Mouse (Mus musculus) frontal cortex, adult 2 months (tissue): ENCODE results near the gene Stoml3. TPM values are rescaled to one million over a fixed set of nuclear protein-coding genes. Genes with fewer than 3 reads are reported as not detected.

ENCODE experiments used
- DNase-seq, 2 experiments: peaks; one replicate each; pipeline ENCODE4 v3.0.0; 2022; ENCODE audit warnings: low spot score in 1 of 2; ENCODE audit errors: extremely low spot score in 1 of 2
- polyA plus RNA-seq: library from polyadenylated mRNA; depleted of rRNA; stranded (reverse); fragments of >200 nt; gene quantifications from 2 replicates; pipeline ENCODE4 v1.2.3, GENCODE M21; 2012

The Stoml3 gene
- polyA plus RNA-seq, 1 experiment = 12.9 TPM

DNA sequence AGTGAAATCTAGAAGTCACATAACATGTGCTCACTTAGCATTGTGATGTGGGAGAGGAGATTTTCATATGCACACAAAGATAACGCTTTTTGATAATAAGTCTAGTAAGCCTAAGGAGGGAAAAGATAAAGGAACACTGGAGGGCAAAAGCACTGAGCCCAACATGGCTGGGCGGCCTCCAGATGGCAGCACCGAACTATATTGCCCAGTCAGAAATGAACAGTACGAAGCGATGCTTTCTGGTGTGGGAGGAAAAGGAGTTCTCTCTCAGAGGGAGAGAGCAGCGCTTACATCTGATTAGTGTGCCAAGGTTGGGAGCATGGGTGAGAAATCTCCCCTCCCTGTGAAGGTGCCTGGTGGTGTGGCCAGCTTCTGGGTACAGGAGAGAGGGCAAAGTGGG is 12.6 kb upstream of the Stoml3 start:
- peak in 1 of 2 experiments; percentile 48 for DNase-seq

DNA sequence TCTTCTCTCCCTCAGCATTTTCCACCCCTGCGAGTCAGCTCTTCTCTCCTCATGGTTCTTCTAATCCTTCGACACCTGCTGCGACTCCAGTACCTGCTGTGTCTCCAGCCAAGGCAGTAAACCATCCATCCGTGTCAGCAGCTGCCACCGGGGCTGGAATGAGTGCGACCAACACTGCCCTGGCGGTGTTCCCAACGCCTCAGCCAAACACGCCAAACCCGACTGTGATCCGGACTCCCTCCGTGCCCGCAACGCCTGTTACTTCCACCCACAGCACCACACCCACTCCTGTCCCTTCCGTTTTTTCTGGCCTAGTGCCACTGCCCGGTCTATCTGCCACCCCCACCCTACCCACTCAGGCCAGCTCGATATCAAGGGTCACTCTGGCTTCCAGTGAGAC is 11.0 kb upstream of the Stoml3 start:
- DNase-seq = no peak

GRCm38 (mm10) chr3:53478419-53479046 is 9.9 kb upstream of the Stoml3 start:
- no peak for DNase-seq

DNA sequence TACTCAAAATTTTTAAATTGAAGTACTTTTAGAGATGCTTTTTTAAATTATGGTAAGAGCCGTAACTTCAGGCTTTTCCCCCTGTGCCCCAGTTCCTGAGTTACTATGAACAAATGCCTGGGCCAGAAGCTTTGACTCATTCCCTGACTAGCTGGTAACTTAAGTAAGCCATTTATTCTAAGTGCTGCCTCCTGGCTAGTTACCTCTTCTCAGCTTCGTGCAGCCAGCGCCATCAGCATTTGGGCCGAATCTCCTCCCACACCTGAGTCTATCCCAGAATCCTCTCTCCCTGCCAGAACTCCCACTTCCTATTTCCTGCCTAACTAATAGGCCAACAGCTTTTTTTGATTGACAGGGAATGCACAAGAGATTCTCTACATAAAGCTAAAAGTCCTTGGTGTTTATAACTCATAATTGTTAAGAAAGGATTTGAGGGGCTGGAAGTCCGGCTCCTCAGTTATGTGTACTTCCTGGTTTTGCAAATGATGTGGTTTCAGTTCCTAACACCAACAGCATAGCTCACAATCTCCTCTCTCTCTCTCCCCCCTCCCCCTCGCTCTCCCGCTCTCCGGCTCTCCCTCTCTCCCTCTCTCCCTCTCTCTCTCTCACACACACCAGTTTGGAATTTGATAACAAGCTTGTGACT is 4.9 kb upstream of the Stoml3 start:
- DNase-seq = no peak

GRCm38 (mm10) chr3:53486561-53486960 is 1.9 kb upstream of the Stoml3 start:
- no peak for DNase-seq

GRCm38 (mm10) chr3:53486996-53487576 is 1.4 kb upstream of the Stoml3 start:
- no peak for DNase-seq

- DNase-seq = no peak
These were observed 10.0 kb downstream of the Stoml3 start for GRCm38 (mm10) chr3:53498351-53498905.

DNA sequence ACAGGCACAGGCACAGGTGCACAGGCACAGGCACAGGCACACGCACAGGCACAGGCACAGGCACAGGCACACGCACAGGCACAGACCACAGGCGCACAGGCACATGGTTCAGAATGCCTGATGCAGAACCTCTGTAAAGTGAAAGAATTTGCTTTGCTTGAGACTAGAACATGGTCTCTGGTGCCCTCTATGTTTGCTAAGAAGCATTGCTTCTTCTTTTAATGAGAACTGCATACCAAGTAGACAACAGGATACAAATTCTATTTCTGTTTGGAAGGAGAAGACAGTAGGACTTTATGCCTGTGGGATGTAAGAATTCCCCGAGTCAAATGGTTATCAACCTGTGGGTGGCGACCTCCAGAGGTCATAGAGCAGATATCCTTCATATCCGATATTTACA is 14.0 kb downstream of the Stoml3 start:
- DNase-seq = peak in 1 of 2 experiments; percentile 13

DNA sequence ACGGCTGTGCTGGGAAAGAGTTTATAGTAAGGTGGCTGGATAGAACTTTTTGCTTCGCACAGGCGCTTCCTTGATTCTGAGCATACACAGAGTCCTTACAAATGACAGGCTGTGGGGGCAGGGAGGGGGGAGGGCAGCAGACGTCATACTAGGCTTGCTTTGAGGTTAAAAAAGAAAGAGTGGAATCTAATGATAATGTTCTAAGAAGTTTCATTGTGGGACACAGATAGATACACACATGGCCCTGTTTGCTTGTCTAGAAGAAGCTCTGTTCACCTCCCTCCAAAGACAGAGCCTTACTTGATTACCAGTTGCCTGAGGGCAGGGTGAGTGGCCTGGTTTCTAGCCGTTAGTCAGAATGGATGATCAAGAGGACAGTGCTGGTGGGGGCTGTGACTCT is 24.6 kb downstream of the Stoml3 start:
- DNase-seq = no peak

DNA sequence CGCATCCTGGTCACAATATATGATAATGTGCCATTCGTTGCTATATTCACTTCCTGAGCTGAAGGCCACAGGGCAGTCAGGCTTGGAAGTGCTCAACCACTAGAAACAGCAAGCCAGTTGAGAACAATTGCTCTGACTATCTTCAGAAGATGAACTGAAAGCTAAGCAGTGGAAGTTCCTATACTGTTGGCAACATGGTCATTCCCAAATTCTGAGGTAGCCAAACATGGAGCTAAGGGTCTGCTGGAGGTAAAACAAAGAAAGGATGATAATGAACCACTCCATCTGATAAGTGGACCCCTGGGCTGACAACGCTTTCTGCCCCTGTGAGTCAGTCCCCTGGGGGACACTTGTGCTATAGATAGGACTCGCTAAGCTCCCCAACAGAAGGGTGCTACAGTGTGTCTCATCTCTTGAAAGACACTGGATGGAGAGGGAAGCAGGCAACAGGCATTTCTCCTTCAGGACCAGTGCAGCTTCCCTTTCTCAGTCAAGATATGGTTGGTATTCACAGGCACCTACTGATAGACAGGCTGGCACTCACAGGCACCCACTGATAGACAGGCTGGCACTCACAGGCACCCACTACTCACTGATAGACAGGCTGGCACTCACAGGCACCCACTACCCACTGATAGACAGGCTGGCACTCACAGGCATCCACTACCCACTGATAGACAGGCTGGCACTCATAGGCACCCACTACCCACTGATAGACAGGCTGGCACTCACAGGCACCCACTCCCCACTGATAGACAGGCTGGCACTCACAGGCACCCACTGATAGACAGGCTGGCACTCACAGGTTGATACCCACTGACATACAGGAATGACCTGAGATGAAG is 26.0 kb downstream of the Stoml3 start:
- DNase-seq = no peak

GRCm38 (mm10) chr3:53522794-53523193 is 34.3 kb downstream of the Stoml3 start:
- DNase-seq = peak in 1 of 2 experiments; percentile 17

GRCm38 (mm10) chr3:53525737-53526136 is 37.3 kb downstream of the Stoml3 start:
- peak; percentile 73 to 93 for DNase-seq

DNA sequence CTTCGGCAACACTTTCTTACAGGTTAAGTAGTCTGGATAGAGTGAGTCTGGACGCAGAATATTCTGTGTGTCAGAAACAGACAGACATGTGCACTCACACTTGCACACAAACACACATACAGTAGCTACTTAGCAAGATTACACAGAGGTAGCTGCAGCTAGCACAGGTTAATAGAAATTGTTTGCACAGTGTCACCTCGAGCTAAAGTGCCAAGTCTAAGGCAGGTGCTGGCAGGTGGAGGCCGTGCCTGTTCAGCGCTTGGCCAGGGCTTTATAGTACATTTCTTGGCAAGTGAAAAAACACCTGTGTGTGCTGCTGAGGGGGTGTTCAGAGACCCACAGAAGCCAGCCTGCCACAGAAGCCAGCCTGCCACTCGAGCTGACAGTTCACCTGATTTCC is 41.9 kb downstream of the Stoml3 start:
- DNase-seq = no peak

GRCm38 (mm10) chr3:53532091-53532490 is 43.6 kb downstream of the Stoml3 start:
- DNase-seq = no peak

DNA sequence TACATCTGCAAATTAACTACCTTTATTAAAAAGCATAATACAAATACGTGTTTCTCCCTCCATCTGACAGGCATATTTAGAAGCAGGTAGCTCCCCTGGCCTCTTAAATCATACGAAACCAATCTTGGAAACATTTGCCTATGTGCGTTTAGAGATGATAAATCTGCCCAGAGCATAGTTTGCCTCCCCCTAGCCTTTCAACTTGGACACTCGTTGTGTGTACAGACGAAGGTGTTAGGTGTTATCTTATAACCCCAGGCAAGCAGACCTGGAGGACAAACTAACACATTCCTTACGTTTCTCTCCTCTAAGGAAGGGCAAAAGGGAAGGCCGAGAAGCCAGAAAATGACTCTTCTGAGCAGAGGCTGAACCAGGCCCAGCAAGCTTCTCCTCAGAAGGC is 64.2 kb downstream of the Stoml3 start:
- DNase-seq = no peak

DNA sequence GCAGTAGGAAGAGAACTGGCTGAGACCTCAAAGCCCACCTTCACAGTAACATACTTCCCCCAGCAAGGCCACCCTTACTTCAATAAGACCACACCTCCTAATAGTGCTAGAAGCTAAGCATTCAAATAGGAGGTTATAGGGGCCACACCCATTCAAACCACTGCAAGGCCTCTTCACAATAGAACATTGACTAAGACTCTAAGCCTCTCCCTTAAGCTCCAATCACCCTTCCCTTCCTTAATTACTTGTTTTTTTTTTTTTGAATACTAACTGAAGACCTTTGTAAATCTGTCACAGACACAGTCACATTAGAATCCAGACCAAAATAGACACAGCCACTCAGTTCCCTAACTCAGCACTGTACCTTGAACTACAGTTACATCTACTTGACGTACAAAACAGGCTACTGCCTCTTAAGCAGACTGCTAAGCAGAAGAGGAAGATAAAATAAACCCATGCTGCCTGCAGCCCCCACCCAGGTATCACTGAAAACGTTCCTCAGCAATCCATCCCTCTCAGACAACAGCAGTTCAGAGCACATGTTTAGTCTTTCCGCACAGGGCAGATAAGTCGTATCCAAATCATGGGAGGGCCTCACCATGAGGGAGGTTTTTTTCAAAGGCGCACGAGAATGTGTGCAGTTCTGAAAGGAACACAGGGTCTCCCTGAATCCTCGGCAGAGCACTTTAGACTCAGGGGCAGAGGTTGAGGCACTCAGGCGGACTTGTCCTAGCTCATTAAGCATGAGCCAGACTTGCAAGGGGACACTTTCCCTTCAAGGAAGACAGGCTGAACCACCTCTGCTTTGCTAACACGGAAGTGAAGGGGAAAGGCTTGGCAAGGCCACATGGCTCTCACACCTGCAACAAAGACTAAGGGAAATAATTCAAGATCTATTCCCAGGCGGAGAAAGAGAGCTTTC is 66.8 kb downstream of the Stoml3 start:
- no peak for DNase-seq

DNA sequence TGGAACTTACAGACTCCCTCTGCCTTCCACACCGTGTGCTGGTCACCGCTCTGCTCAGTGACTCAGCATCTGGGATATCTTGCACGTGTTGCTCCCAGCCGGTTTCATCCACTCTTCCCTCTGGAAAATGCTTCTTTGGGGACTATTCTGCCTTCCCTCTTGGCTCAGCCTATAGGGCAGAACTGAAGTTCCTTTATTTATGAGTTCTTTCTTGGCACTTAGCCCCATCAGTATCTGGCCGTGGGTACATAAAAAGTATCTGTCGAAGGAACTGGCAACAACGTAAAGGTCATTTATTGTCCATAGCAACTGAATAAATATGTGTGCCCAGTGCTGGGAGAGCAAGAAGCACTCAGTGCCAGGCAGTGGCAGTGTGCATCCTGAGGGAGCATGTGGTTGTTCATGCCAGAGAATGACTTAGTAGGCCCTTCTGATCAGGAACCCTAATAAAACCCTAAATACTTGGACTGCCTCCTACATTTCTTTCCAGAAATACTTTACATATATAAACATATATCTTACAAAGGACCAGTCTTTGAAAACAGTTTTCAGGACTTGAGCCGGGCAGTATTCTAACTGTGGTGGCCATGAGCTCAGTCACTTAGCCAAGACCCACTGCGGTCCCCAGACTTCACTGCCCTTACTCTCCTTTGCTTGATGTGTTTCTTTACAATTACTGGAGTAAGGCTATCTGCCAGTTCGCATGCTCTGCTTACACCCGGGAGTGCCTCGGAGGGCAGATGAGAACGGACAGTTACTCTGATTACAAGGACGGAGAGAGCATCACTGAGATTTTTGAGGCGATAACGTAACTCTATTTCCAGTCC is 69.1 kb downstream of the Stoml3 start:
- DNase-seq = no peak
